Mouse (Mus musculus) retina, adult 2 months (tissue): ENCODE data around the gene Rnf41.

Experiments used
- DNase-seq: peaks from one replicate; pipeline ENCODE4 v3.0.0-alpha.2; 2012; ENCODE audit warnings: low read depth, low spot score

The Rnf41 gene

DNA sequence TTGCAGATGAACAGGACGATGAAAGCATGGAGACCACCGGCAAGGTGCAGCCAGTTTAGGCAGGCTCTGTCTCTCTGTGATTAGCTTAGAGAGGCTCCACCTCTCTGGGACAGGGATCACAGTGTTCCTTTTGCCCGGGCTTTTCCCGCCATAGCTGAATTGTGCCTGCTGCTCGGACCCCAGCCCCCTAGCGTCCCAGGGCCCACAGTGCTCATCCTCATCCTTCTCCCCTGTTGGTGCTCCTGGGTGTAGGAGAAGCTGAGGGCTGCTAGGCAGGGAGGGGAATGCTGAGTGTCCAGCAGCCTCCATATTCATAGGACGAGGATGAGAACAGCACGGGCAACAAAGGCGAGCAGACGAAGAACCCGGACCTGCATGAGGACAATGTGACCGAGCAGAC lies 62.9 kb downstream of the Rnf41 start:
- no peak for DNase-seq

- DNase-seq, result no peak
These were observed 74.9 kb downstream of the Rnf41 start for GRCm38 (mm10) chr10:128486370-128486769.

DNA sequence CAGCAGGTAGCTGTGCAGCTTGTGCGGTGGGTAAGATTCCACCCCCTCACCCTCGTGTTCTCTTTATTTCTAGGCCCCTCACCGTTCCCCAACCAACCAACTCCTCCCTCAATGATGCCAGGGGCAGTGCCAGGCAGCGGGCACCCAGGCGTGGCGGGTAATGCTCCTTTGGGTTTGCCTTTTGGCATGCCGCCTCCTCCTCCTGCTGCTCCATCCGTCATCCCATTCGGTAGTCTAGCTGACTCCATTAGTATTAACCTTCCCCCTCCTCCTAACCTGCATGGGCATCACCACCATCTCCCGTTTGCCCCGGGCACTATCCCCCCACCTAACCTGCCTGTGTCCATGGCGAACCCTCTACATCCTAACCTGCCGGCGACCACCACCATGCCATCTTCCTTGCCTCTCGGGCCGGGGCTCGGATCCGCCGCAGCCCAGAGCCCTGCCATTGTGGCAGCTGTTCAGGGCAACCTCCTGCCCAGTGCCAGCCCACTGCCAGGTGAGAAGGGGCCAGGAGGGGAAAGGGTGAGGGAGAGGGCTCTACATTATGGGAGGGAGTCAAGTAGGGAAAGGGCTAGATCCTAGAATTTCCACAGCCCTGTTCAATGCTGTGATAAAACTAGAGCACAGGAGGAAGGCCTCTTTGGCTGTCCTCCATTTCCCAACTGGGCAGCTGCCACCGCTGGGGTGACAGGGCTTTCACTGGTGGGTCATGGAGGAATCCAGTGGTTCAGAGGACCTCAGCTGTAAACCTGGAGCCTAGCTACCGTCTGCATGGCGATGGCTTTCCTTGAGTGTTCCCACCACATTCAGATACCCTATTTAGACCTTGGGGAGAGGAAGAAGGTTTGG lies 76.6 kb downstream of the Rnf41 start:
- DNase-seq, result no peak

DNA sequence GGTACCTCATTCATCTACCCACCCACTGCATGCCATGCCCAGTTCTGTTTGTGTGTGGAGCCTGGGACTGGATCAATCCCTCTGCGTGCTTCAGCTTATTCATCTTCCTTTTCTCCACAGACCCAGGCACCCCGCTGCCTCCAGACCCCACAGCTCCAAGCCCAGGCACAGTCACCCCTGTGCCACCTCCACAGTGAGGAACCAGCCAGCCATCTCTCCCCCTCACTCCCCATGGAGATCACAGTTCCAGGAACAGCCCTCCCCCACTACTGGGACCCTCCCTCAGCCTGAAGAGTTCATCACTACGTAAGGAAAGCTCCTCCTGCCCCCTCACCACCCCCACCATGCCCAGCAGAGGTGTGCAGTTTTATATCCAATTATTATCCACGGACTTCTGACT lies 77.3 kb downstream of the Rnf41 start:
- DNase-seq, result no peak

GRCm38 (mm10) chr10:128489380-128489779 lies 77.9 kb downstream of the Rnf41 start:
- DNase-seq, result no peak

DNA sequence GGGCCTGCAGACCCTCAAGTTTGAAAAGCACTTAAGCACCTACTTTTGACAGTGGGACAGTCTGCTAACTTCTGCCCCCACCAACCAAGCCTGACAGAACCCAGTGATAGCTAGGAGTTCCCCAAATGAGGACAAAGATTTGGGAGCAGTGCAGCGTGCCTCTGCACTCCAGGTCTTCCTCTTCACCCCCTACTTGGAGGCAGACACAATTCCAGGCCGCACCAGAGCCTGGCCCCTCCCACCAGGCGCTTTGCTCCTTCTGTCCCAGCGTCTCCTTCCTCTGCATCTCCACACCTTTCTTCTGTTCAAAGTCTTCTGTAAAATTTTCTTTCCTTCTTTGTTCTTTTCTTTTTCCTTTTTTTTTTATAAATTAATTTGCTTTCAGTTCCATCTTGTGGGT lies 78.3 kb downstream of the Rnf41 start:
- no peak for DNase-seq

DNA sequence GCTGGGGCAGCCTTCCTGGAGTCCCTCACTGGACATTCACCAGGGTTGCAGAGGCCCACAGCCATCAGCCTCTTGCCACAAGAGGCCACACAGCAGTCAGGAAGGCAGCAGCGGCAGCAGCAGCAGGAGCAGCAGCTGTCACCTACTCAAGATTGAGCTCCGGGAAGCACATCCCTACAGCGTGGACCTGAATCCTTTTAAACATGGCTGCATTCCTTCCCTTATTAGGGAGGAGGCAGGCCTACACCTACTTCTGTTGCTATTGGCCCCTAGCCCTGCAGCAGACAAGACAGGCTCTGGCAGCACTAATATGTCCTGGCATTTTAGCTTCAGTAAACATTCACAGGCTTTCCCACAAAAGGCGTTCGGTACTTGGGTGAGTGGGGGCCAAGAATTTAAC lies 78.8 kb downstream of the Rnf41 start:
- no peak for DNase-seq

DNA sequence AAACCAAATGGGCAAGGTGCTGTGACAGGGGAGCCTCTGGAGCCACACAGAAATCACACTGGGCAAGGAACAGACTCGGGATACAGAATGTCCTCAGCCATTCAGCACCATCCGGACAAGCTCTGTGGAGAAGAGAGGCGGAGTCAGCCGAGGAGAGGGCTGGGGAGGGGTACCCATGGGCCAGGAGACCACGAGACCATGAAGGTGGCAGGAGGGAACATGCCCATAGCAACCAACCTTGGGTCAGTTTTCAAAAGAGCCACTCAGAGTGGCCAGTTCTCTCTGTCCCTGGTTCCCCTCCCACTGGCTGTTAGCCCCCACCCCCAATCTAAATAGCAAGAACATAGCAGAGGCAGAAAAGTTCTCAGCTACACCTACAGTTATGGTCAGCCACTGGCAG lies 79.5 kb downstream of the Rnf41 start:
- no peak for DNase-seq
